Mouse (Mus musculus) kidney, postnatal 14 days (tissue): ENCODE measurements around the gene Syngr4.

Experiments
- DNase-seq: peaks from one replicate; pipeline ENCODE4 v3.0.0; 2022; ENCODE audit warnings: mixed read lengths

The Syngr4 gene

DNA sequence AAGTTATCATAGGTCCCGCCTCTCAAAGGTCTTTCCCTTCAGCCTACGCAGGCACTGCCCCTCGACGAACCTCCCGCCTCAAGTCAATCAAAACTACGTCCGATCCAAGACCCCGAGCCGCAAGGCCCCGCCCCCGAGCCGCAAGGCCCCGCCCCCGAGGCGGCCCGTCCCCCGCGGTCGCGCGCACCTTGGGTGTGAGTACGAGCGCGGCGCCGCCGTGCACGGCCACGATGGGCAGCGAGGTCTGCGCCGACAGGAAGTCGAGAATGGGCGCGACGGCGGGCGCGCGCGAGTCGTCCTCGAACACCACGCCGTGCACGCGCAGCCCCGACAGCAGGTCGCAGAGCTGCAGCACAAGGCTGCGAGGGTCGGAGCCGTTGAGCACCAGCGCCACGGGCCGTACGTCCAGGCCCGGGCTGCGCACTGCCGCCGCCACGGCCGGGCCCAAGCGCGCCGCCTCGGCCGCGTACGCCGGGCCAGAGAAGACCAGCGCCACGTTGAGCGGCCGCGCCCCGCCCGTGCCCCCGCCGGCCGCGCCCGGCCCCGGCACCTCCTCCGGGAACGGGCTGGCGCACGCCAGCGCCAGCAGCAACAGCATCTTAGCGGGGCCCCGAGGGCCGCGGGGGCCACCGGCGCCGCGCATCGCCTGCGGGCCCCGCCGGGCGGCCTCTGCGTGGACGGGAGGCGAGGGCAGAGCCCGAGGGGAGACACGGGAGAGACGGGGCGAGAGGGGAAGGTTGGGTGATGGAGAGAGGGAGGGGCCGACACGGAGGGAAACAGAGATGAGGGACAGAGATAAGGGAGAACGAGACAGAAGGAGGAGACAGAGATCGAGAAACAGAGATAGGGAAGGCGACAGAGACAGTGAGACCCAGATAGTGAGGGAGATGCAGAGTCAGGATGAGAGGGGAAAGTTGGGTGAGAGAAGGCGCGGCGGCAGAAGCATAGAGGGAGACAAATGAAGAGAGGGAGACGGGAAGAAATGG is 30.3 kb downstream of the Syngr4 start:
- peak; percentile 96 for DNase-seq

DNA sequence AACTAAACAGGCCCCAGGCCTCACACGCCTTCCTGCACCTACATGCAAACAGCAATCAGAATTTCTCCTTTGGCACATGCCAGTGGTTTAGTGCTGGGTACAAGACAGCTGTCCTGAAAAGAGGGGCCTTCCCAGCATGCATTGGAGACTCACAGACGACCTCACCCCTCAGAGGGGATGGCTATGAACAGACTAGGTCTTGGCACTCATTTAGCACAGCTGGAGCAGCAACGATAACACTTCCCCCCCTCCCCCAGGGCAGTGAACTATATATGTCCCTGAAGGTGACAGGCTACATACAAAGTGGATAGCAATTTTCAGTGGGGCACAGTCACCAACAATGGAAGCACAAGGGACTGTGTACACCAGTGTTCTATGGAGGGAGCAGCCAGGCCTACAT is 32.1 kb downstream of the Syngr4 start:
- DNase-seq = no peak

DNA sequence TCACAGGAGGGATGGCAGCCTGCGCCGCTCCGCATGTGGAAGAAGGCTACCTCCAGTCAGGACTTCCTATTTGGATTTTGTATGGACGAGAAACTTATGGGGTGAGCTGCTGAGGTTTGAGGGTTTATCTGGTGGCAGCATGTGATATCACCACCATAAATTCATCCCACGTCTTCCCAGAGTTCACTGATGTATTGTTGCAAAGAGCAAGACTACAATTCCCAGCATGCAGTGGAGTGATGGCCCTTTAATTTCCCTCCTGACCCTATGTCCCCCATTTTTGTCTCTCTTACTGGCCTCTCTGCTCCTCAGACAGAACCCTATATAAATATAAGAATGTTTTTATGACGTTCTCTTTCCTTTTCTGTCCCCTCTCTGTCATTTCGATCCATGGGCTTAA is 33.7 kb downstream of the Syngr4 start:
- no peak for DNase-seq

DNA sequence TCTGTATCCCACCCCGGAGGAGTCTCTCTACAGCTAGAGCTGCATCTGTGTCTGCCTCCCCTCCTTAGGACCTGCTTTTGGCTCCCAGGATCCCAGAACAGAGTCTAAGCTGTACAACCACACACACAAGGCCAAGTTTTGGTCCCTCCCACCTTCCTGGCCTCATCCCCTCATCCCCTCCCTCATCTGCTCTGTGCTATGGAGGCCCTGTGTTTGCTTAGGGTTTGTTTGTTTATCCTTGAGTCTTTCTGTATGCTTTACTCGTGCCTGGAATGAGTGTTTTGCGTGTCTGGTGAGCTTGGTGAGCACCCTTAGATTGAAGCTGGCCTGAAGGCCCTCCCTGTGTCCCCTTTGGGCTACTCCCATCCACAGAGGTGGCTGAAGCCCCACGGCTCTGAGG is 37.5 kb downstream of the Syngr4 start:
- no peak for DNase-seq

DNA sequence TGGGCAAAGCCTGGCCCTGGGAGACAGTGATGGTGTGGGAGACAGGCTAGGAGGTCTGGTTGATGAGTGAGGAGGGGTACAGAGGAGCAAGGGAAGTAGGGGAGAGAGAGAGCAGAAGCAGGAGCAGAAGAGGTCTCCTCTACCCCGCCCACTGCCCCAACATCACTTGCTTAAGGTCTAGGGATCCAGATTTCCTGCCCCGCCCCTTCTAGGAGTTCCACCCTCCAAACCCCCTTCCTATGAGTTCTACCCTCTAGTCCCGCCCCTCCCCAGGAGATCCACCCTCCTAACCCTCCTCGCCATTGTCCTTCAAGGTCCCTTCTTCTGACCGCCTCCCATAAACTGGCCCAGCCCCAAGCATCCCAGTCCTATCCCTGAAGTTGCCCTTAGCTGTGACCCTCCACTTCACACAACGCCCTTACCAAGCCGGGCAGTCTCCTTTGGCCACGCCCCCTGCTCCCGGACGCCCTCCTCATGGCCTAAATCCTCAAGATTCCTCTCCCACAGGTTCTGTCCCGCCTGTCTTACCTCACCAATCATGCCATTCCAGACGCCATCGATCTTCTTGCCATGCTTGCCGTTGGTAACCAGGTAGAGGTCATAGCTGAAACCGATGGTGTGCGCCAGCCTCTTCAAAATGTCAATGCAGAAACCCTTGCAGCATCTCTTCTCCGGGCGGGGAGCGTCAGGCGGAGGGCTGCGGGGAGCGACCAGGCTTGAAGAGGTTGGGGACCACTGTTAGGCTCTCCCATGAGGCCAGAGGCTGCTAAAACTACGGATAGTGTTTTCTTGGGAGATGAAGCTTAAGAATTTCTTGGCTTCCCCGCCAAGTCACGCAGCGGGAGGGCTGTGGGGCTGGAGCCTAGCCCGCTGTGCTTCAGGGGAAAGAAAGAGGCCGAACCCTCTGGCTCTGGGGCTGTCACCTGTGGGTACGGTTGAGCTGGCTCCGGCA is 39.3 kb downstream of the Syngr4 start:
- DNase-seq = peak; percentile 14

DNA sequence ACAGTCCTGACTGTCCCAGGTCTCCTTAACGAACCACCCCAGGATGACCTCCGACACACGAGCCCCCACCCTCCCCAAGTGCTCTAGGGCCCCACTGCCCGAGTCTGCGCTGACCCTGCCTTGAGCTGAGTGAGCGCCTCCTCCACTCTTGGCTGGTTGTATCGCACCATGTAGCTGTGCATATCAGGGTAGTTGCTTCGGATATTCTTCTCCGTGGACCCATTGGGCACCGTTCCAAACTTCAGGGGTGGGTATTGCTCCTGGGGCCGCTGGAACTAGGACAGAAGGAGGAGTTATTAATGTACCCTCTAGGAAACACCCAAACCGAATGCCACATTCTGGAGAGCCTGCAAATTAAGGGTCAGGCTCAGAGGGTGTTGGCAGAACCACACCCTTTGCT is 43.4 kb downstream of the Syngr4 start:
- DNase-seq = no peak

DNA sequence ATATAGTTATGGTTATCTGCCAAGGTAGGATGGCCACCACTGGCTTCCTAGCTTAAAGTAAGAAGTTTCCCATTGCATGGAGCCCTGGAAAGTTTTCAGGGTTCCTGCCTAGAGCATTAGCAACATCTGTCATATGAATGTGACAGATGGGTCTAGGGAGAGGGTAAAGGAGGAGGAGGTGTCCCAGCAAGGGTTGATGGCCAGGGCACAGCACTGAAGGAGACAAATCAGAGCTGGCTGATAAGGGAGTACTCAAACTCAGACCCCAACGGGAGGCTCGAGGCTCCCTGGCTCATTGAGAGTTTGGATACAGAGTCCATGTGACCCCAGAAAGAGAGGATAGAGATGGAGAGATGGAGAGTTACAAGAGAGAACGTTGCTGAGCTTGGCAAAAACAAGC is 45.9 kb downstream of the Syngr4 start:
- DNase-seq = no peak

DNA sequence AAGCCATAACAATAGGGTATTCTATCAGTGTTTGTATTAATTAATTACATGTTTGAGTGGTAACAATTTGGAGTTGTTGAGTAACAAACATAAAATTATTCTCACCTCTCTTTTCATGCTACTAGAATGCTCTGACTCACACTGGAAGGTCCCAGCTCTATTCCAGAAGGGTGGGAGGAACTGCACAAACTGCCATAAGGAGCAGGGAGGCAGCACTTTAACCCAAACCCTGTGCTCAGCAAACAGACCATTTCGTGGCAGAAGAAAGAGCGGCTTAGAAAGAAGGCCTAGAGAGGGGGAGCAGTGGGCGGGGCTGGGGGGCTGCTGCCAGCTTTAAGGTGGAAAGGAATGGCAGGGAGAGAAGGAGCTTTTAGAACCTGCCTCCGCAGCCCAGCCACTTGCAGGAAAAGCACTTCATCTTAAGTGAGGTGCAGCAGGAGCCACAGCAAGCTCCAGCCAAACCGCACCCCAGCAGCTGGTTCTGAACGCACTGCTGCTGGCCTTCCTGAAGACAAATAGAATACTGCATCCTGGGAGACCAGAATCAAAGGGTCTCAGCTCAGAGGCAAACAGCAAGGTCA is 48.0 kb downstream of the Syngr4 start:
- DNase-seq = no peak

DNA sequence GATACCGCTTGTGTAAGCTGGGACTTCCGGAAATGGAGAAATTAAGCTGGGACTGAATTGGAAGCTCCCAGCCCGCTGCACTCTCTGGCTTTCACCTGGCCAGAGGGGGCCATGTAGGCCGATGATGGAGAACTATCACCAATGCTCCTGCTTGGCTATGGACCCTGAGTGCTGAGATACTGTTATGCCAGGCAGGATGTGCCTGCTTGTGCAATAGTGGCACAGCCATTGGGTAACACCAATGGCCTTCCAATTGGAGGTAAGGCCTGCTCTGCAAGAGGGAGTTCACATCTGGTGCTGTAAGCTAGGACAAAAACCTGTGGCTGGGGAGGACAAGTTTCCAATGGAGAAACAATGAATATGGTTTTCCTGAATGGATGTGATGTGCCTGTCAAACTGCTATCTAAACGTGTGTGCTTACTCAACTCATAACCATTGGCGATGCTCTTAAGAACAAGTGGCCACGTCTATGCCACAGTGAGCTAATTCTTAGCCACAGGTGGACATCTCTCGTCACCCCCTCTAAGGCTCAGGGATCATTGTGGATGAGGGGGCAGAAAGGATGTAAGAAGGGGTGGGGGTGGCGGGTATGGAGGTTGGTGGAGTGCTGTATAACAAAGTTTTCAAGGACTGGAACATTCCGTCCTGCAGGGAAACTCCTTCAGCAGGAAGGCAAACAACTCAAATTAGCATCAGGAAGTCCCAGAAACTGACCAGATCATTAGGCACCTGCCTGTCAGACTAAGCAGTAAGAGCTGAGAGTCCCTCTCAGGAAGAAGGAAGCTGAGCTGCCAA is 53.4 kb downstream of the Syngr4 start:
- DNase-seq = no peak
